Mouse (Mus musculus) erythroblast, adult 5-6 weeks (primary cell): Measurements from ENCODE around the gene Olfm1. TPM values are rescaled to one million over a fixed set of nuclear protein-coding genes. Genes with fewer than 3 reads are reported as not detected.

Source experiments
- ATAC-seq: replicated peaks from 2 replicates; pipeline ENCODE4 v1.8.0; 2016; ENCODE audit warnings: moderate number of reproducible peaks, mild to moderate bottlenecking, moderate TSS enrichment, inconsistent platforms; ENCODE audit not compliant: poor library complexity, low FRiP score, severe bottlenecking
- total RNA-seq, 2 experiments: library from RNA; stranded (forward) in 1 of 2; stranded (reverse) in 1 of 2; fragments of 150-400 nt in 1 of 2; fragments of 200-764, 138-1000 nt in 1 of 2; gene quantifications; 2 replicates each; pipeline versions ENCODE4 v1.2.3 to v1.2.4; 2015 to 2017; ENCODE audit warnings: low replicate concordance in 2 of 2

Gene Olfm1
- total RNA-seq, 2 experiments from 2014 or later = 2.0 to 7.5 TPM

- ATAC-seq = no peak
Observed at GRCm38 (mm10) chr2:28201441-28201841, 8.6 kb downstream of the Olfm1 start.

GRCm38 (mm10) chr2:28204167-28204566, 11.4 kb downstream of the Olfm1 start:
- no peak for ATAC-seq

DNA sequence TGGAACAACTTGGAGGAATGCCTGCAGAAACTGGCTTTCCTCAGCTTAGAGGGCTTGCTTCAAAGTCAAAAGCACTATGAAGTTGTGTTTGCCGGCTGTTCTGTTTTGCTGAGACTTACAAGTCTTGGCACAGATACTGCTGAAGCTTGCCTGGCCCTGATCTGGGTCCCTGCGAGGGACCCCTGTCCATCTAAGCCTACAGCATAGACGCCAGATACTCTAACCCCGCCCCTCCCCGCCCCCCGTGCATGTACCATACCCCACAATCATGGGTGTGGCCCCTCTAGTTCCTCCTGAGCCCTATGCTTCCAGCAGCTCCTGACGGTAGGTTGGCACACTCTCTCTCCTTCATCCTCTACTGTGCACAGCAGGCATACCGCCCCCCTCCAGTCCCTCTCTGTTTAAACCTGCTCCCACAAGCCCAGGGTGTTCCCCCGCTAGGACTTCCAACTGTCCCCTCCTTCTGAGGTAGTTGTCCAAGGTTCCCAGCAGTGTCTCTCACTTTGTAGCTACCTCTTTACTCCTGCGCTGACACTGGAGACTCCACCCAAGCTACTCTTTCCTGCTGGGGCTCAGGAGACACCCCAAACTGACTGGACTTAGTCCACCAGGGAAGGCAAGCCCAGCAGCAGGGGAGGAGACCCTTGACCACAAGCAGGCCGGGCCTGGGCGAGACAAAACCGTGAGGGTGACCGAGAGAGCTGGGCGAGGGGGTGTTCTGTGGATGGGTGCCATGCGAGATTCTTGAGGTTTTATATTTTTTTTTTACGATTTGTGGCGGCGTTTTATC, 12.1 kb downstream of the Olfm1 start:
- ATAC-seq = no peak

- no peak for ATAC-seq
Observed at GRCm38 (mm10) chr2:28205467-28205805, 12.6 kb downstream of the Olfm1 start.

DNA sequence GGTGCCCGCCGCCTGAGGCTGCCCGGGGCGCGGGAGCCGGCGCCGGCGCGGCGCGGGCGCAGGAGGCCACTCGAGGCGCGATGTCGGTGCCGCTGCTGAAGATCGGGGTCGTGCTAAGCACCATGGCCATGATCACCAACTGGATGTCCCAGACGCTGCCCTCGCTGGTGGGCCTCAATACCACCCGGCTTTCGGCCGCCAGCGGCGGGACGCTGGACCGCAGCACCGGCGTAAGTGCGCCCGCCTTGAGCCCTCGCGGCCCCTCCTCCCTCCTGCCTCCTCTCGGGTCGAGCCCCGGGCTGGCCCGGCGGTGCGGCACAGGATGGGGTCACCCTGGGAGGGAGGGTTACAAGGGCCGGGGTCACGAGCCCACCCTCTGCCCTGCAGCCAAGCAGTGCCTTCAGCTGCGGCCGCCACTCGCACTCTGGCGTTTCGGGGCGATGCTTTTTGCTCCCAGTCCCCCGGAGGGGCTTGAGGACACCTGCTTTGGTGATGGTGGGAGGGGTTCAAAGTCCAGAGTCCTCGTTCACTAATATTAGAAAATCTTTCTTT, 13.2 kb downstream of the Olfm1 start:
- no peak for ATAC-seq

- no peak for ATAC-seq
Observed at GRCm38 (mm10) chr2:28206472-28206871, 13.7 kb downstream of the Olfm1 start.

DNA sequence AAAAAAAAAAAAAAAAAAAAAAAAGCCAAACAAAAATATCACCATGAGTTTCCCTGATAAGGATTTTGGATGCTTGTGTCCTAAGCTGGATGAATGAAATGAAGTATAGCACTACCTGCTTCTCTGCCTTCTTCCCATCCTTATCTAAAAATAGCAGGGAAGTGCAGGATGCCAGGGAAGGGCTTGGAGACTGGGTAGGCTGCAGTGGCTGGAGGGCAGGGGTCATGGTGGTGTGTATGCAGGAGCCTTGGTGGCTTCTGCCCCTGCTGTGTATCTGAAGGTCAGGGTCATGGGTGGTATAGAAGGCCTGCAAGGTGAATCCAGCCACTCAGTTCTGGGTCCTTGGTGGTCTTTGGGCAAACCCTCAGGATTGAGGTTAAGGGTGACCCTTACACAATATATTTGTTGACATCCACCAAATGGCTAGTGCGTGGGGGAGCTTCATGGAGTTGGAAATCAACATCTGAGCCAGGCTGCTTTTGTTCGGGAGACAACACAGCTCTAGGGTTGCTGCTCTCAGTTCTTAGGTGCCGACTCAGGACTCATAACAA, 14.5 kb downstream of the Olfm1 start:
- no peak for ATAC-seq

DNA sequence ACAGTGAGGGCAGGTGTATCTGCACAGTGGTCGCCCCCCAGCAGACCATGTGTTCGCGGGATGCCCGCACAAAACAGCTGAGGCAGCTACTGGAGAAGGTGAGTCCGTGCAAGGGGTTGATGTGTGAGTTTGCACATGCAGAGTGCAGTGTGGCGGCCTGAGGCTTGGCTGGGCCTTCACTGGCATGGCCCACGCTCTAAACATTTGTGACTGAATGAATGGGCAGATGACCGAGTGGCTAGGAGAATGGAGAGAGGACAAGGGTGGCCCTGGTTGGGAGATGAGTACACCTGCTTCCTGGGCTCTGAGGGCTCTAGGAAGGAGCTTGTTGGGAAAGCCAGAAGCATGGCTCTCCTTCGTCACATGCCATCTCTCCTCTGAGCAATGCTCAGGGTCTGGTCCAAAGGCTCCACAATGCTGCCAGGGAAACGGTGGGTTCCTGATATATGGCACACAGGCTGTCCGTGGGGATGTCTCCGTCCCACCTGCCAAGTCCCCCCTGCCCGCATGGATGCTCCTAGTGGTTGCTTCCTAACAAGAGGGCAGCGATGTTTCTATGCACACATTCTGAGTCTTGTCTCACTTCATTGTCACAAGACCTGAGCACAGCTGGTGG, 15.4 kb downstream of the Olfm1 start:
- no peak for ATAC-seq

DNA sequence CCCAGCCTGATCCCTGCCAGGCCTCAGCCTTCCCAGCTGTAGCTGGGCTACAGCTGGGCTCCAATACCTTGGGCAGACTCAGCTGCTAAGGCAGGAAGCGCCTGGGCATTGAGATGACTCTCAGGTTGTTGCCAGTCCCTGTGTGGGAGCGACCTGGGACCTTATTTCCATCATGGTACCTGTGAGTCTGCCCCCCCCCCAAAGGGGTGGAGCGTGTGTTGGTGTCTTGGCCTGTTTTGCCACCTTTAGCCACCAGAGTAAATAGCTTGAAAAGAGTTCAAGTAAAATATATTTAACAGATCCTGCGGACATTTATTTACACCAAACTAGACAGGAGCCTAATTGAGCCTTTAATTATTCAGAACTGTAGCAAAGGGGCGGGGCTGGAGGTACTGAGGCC, 16.4 kb downstream of the Olfm1 start:
- no peak for ATAC-seq

DNA sequence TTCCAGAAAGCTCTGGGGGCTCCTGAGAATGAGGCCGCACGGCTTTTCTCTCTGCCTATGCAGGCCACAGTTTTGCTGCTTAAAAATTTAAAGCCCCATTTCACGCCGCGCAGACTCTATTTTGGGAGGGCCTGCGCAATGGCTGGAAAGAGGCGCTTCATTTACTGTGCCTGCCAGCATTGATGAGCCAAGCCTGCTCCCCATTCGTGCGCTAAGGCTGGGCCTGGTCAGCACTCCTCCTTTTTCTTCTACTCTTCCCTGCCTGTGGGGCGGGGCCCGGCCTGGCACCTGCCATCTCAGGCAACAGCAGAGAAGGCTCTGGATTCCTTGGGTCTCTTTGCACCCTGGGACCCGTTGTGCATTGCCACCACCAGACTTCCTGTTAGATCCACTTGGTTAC, 16.9 kb downstream of the Olfm1 start:
- ATAC-seq = no peak

- no peak for ATAC-seq
Observed at GRCm38 (mm10) chr2:28210273-28210672, 17.5 kb downstream of the Olfm1 start.

GRCm38 (mm10) chr2:28211531-28212281, 18.9 kb downstream of the Olfm1 start:
- no peak for ATAC-seq

DNA sequence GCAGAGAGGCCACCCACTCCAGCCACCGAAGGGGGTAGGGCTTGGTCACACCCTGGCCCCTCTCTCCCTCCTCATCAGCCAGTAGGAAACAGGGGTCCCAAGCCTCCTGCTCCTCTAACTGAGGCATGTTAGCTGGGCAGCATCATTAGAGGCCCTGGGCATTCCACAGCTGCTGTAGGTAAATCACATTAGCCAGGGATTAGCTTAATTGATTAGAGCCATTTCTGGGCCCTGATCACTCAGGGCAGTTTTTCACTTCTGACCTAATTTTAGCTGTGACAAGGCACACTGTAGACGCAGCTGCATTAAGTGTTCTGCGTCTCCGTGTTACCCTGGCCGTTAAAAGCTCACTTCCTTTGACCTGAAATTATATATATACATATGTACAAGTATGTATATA, 20.1 kb downstream of the Olfm1 start:
- no peak for ATAC-seq

- no peak for ATAC-seq
Observed at GRCm38 (mm10) chr2:28216211-28216775, 23.5 kb downstream of the Olfm1 start.

GRCm38 (mm10) chr2:28217783-28218182, 25.0 kb downstream of the Olfm1 start:
- no peak for ATAC-seq

GRCm38 (mm10) chr2:28218651-28219356, 26.0 kb downstream of the Olfm1 start:
- no peak for ATAC-seq

DNA sequence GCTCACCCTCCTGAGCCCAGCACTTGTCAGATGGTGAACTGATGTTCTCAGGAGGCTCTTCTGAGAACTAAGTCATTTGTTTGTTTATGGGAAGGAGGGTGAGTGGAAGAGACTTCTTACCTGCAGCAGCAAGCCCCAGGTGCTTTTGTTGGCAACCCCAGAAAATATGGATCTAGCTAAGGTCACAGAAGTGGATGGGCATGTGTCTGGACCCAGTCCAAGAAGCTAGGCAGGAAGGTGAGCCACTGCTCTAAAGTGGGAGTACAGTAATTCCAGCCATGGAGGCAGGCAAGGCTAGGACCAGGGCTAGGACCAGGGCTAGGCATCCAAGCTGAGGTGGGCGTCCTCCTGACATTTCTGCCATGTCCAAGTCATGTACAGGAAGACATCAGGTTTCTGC, 26.8 kb downstream of the Olfm1 start:
- no peak for ATAC-seq

DNA sequence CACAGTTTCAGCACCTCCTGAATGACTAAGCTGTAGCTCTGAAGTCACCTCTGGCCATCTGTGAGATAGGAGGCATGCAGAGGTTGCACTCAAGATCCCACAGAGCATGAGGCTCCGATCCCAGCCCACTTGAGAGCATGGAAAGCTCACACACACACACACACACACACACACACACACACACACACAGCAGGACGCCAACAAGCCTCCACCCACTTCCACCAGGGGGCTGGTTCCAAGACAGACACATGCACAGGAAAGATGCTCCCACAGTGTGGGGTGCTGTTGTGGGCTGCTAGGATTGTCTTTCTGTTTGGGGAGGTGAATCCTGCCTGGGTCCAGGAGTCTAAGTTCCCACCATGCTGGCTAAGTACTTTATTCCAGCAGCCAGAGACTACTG, 29.0 kb downstream of the Olfm1 start:
- no peak for ATAC-seq

DNA sequence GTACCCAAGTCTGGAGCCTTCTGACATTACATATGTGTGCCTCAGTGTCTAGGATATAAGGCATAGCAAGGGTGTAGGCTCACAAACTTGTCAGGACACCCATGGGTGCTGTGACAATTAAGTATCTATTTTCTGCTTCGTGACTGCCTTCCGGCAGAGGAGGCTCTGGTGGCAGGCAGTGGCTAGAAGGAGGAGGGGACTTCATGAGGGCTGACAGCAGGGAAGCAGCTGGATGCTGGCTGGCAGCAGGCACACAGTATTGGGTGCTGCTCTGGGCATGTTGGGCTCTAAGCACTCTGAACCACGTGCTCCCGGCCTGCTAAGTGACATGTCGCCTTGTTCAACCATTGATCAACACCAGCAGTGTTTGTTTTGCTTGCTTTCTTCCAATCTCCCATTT, 32.0 kb downstream of the Olfm1 start:
- no peak for ATAC-seq

- no peak for ATAC-seq
Observed at GRCm38 (mm10) chr2:28225906-28226305, 33.1 kb downstream of the Olfm1 start.
